Mouse (Mus musculus): Measurements from ENCODE around the gene Acsl6.
"Not testable (repeated sequence)": the region's sequence is repeated elsewhere in the genome, so short reads cannot be mapped to it uniquely, and the experiment has no call there.

The Acsl6 gene

DNA sequence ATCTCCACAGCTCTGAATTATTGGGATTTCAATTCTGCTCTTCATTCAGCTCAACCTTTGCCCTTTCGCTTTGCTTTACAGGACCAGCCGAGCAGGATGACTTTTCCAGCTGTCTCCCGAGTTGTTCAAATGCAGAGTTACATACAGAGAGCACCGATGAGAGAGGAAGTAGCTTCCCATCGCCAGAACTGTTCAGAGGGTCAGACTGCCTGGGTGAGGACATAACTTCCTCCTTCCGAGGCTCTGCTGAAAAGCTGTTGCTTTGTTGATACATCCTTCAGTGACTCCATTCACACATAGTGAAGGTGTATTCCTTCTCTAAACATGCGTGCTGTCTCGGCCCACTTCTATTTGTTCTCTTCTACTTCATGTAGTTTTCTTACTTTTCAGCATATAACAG lies 86.8 kb downstream of the Acsl6 start:
- CTCF ChIA-PET = no interaction called here

- CTCF ChIA-PET = no interaction called here
These were observed 87.7 kb downstream of the Acsl6 start for GRCm38 (mm10) chr11:54391326-54391725.

DNA sequence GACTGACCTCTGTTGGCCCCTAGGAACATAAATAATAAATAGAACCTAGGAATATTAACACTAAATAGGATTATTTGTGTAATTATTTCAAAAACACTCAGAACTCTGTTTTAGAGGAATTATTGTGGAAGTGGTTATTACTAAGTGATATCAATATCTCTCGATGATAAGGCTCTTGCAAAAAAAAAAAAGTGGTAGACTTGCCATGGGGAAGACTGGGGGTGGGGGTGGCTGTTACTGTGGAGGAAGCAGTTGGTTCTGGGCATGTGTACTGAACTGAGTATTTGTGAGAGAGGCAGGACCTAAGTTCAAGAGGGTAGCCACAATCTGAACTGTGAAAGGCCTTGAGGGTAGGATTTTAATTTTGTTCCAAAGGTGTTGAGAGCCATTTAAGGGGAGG lies 93.1 kb downstream of the Acsl6 start:
- CTCF ChIA-PET = no interaction called here

DNA sequence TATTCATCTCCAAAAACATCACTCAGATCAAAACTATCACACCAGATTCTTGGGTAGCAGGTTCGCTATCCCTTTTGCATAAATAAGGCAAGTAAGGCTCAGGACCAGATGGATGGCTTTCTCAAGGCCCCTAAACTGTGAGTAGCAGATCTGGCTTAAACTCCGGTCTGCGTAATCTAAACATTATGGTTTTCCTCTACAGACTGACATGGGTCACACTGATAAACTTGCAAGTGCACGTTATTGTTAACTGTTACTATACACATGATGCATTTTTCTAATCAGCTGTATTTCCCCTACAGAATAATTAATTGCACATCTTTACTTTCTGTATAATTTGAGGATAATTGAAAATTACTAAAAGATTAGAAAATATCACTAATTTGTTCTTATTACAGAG lies 94.5 kb downstream of the Acsl6 start:
- CTCF ChIA-PET = no interaction called here

- CTCF ChIA-PET = not testable (repeated sequence)
These were observed 97.2 kb downstream of the Acsl6 start for GRCm38 (mm10) chr11:54400803-54401202.

DNA sequence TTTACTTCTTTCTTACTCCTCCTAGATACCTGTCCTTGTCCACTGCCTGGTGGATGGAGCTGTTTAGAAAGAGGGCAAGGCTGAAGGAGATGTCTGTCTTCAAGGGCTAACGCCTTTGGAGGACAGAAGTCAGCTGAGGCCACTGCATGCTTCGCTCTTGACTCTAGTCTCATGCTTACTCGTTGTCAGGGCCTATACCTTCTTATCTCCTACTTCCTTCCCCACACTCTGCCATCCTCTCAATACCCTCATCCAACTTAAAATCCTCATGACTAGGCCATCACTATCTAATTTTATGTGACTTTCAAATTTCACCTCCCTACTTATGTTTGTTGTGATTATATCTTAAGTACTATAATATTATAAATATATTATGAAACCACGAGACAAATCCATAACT lies 101.3 kb downstream of the Acsl6 start:
- CTCF ChIA-PET = no interaction called here

- CTCF ChIA-PET = no interaction called here
These were observed 103.4 kb downstream of the Acsl6 start for GRCm38 (mm10) chr11:54406930-54407546.

DNA sequence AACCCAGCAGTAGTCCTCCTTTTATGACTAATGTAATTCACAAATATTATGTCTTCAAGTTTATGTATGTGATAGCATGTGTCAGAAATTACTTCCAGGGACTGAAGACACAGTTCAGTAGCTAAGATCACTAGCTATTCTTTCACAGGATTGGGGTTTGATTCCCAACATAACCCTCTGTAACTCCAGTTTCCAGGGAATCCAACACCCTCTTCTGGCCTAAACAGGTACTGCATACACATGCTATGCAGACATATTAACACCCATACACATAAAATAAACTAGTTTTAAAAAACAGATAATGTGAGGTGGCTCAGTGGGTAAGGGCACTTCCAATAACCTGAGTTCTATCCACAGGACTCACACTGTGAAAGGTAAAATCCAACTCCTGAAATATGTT lies 107.0 kb downstream of the Acsl6 start:
- CTCF ChIA-PET = no interaction called here

- CTCF ChIA-PET = no interaction called here
These were observed 109.4 kb downstream of the Acsl6 start for GRCm38 (mm10) chr11:54413017-54413416.
